Mouse (Mus musculus) stomach, postnatal 0 days (tissue): ENCODE results near the gene Ugt1a8. TPM values are rescaled to one million over a fixed set of nuclear protein-coding genes. Genes with fewer than 3 reads are reported as not detected.

Experiments
- ATAC-seq: fragments of 200-750 bp; cut with Nextera tagmentation; 2 replicates; pipeline ENCODE4 v1.8.0; 2017; ENCODE audit not compliant: low FRiP score, low TSS enrichment
- DNase-seq: peaks from one replicate; pipeline ENCODE4 v3.0.0-alpha.2; 2016; ENCODE audit warnings: low spot score
- H3K27ac ChIP-seq: fragments of 300-500 bp; sonication (generic); replicated peaks from 2 replicates; pipeline ENCODE4 v1.5.1; 2014; ENCODE audit warnings: mild to moderate bottlenecking, control low read depth
- H3K27me3 ChIP-seq: fragments of 300-500 bp; sonication (generic); 2 replicates; pipeline ENCODE4 v1.6.1; 2014; ENCODE audit warnings: low read length; ENCODE audit not compliant: control insufficient read depth, insufficient read depth
- H3K36me3 ChIP-seq: fragments of 300-500 bp; sonication (generic); 2 replicates; pipeline ENCODE4 v1.6.1; 2014; ENCODE audit warnings: low read length, mixed read lengths; ENCODE audit not compliant: control insufficient read depth, insufficient read depth
- H3K4me1 ChIP-seq: fragments of 300-500 bp; sonication (generic); replicated peaks from 2 replicates; pipeline ENCODE4 v1.6.1; 2014; ENCODE audit warnings: antibody characterized with exemption; ENCODE audit not compliant: control insufficient read depth, insufficient read depth
- H3K4me2 ChIP-seq: fragments of 300-500 bp; sonication (generic); replicated peaks from 2 replicates; pipeline ENCODE4 v1.6.1; 2014; ENCODE audit warnings: low read depth, mild to moderate bottlenecking, control low read depth, moderate library complexity
- H3K4me3 ChIP-seq: fragments of 300-500 bp; sonication (generic); 2 replicates; pipeline ENCODE4 v1.5.1; 2014; ENCODE audit warnings: low read depth, low read length, control low read depth
- H3K9ac ChIP-seq: fragments of 300-500 bp; sonication (generic); 2 replicates; pipeline ENCODE4 v1.6.1; 2014; ENCODE audit warnings: mild to moderate bottlenecking, low read length, control low read depth, mixed read lengths
- H3K9me3 ChIP-seq: fragments of 300-500 bp; sonication (generic); 2 replicates; pipeline ENCODE4 v1.6.1; 2016; ENCODE audit warnings: low read length; ENCODE audit not compliant: control insufficient read depth
- CTCF ChIP-seq: IDR thresholded peaks from 2 replicates; pipeline ENCODE4 v1.5.1; 2016; ENCODE audit warnings: antibody characterized with exemption, low read depth, mild to moderate bottlenecking, moderate library complexity
- EP300 ChIP-seq: optimal IDR thresholded peaks from 2 replicates; pipeline ENCODE3; 2016; ENCODE audit warnings: antibody characterized with exemption
- WGBS: fragments of 180-500 bp; shearing (Covaris S2); extraction: QIAGEN DNeasy Blood & Tissue Kit; methylation state at CpG from one replicate; pipeline ENCODE4 v1.1.7; 2014; 5-methylcytosine and 5-hydroxymethylcytosine counted together
- polyA plus RNA-seq: library from polyadenylated mRNA; unstranded; fragments of >200 nt; fragmentation: Nextera tagmentation; extraction: Ambion mirVana; gene quantifications from 2 replicates; pipeline ENCODE4 v1.2.1, GENCODE M21; 2015

The Ugt1a8 gene
- polyA plus RNA-seq, 1 experiment from 2014 or later: not detected

DNA sequence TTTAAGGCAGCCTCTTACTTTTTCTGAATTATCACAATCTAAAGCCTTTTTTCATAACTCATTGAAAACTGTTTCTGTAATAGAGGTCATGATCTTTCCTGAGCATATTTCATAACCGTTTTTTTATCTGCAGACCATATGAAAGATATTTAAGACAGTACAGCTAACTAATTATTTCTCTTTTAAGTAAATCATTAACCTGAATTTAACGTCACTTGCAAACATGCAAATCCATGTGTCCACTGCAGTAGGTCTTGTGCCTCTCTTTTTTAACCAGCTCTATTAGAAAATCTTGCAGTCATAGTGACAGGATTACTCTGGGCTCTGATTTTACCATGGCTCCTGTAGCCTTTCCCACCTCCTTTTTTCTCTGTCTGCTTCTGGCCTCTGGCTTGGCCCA is 17.1 kb upstream of the Ugt1a8 start, which contains the start of gene Ugt1a9:
TSS of gene Ugt1a9 (plus strand) at position 306 of the 400 bp plus-strand sequence.
- Histone ChIP-seq H3K4me2 (no peak within 1 kb of the TSS), H3K9me3 (no peaks in the 10 kb centered on the region), H3K27me3 (no peaks in the 10 kb centered on the region), H3K27ac (no peak within 1 kb of the TSS), H3K9ac (no peak within 1 kb of the TSS), H3K4me3 (no peak within 1 kb of the TSS), H3K4me1 (no peaks in the 10 kb centered on the region), H3K36me3 (no peaks in the 10 kb centered on the region)
- WGBS: 33% methylated on average over 2 of the region's 2 CpGs
- TF ChIP-seq EP300: no peak
- DNase-seq (no peak), ATAC-seq (no peak)

DNA sequence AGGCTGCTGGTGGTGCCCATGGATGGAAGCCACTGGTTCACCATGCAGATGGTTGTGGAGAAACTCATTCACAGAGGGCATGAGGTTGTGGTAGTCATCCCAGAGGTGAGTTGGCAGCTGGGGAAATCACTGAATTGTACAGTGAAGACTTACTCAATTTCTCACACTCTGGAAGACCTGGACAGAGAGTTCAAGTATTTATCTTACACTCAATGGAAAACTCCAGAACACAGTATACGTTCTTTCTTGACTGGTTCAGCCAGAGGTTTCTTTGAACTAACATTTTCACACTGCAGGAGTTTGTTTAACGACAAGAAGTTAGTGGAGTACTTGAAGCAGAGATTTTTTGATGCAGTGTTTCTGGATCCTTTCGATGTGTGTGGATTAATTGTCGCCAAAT is 16.7 kb upstream of the Ugt1a8 start:
- Histone ChIP-seq H3K4me2 (no peak overlapping the region), H3K27me3 (no peaks in the 10 kb centered on the region), H3K9me3 (no peaks in the 10 kb centered on the region), H3K36me3 (no peaks in the 10 kb centered on the region), H3K4me1 (no peaks in the 10 kb centered on the region), H3K9ac (no peak overlapping the region), H3K4me3 (no peak overlapping the region), H3K27ac (no peak overlapping the region)
- DNase-seq: no peak
- ATAC-seq: no peak
- 68% methylated on average over 4 of the region's 4 CpGs for WGBS
- TF ChIP-seq CTCF: no peak
- TF ChIP-seq EP300: no peak

DNA sequence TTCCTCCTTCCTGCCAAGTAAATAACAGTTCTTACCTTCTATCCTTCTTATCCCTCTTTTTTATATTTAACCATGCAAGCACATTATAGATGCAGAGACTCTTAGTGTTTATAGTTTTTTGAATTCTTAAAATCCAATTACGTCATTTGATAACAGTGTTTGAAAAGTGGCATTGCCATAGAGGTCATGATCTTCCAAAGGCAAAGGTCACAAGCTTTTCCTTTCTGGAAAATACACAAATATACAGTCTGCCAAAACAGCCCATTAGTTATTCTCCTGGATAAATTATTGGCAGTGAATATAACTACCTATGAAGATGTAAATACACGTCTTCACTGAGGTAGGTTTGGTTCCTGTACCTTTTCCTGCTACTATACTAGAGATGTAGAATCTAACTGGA is 13.1 kb upstream of the Ugt1a8 start:
- no peak for TF ChIP-seq EP300
- no peak for TF ChIP-seq CTCF
- Histone ChIP-seq H3K9me3 (no peaks in the 10 kb centered on the region), H3K4me2 (no peak overlapping the region), H3K27me3 (no peaks in the 10 kb centered on the region), H3K36me3 (no peaks in the 10 kb centered on the region), H3K9ac (no peak overlapping the region), H3K4me1 (no peaks in the 10 kb centered on the region), H3K4me3 (no peak overlapping the region), H3K27ac (no peak overlapping the region)
- no peak for ATAC-seq
- 74% methylated on average over 2 of the region's 2 CpGs for WGBS
- no peak for DNase-seq

DNA sequence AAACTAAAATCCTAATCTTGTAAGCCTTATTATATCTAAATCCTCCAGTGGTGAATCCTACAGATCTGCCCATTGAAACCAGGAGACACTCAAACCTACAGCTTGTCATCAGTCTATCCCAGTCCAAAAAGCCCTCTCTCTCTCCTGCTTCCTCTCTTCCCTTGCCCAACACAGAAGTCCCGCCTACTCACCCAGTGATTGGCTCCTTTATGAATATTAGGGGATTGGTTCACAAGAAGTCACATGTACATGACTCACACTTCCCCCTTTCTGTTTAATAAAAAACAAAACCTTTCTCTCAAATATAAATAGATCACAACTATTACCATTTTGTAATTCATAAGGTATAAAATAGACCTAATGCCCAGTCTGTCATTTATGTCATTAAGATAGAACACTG is 10.5 kb upstream of the Ugt1a8 start:
- DNase-seq: no peak
- TF ChIP-seq EP300: no peak
- no peak for TF ChIP-seq CTCF
- H3K27me3 ChIP-seq: no peaks in the 10 kb centered on the region
- H3K9ac ChIP-seq: no peak overlapping the region
- H3K4me2 ChIP-seq: no peak overlapping the region
- H3K36me3 ChIP-seq: no peaks in the 10 kb centered on the region
- no peak overlapping the region for H3K4me3 ChIP-seq
- H3K4me1 ChIP-seq: no peaks in the 10 kb centered on the region
- H3K27ac ChIP-seq: no peak overlapping the region
- ATAC-seq: no peak
- H3K9me3 ChIP-seq: no peaks in the 10 kb centered on the region
- 95% methylated on average over 1 of the region's 1 CpGs for WGBS

DNA sequence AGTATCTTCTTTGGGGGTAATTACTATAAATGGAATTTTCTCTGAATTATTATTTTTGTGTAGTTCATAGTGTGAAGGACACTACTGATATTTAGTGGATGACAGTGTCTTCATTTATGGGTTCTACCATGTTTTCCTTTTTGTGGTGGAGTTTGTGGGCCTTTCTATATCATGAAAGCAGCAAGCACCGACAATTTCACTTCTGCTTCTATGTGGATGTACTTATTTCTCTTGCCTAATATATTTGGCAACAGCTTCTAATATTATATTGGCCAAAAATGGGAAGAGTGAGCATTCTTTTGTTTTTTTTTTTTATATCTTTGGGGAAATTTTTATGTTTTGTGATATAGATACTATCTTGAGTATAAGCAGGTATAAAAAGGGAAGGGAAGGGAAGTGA is 5.9 kb upstream of the Ugt1a8 start:
- WGBS: 90% methylated on average over 1 of the region's 1 CpGs
- no peaks in the 10 kb centered on the region for H3K4me1 ChIP-seq

DNA sequence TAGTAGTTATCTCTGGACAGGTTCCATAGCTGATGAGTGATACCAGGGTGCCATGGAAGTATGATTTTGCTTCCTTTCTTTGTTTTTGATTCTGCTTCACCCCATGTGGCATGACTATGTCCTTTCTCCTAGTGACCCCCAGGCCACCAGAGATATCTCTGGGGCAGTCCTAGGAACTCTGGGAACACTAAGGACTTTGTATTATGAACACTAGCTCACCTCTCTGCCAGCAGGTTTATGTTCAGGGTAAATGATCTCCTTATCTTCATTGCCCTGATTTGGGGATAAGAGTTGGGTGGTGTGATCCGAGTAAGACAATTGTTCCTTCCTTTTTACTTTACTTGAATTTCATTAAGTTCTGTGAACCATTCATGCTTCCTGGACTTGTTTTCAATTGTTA is 1.5 kb upstream of the Ugt1a8 start:
- TF ChIP-seq CTCF (no peak), EP300 (no peak)
- ATAC-seq (no peak), DNase-seq (no peak)
- Histone ChIP-seq H3K9ac (no peak overlapping the region), H3K9me3 (no peaks in the 10 kb centered on the region), H3K4me2 (no peak overlapping the region), H3K4me3 (no peak overlapping the region), H3K4me1 (no peaks in the 10 kb centered on the region), H3K36me3 (no peaks in the 10 kb centered on the region), H3K27ac (no peak overlapping the region), H3K27me3 (no peaks in the 10 kb centered on the region)
- 58% methylated on average over 1 of the region's 1 CpGs for WGBS

More for the DNA sequence above, 5.9 kb upstream of the Ugt1a8 start:
- Histone ChIP-seq H3K27ac (no peak overlapping the region), H3K4me3 (no peak overlapping the region), H3K9ac (no peak overlapping the region), H3K4me2 (no peak overlapping the region), H3K27me3 (no peaks in the 10 kb centered on the region), H3K36me3 (no peaks in the 10 kb centered on the region), H3K9me3 (no peaks in the 10 kb centered on the region)
- TF ChIP-seq EP300 (no peak), CTCF (no peak)
- no peak for ATAC-seq
- DNase-seq: no peak
